Mouse (Mus musculus) liver, embryonic 16.5 days (tissue): ENCODE data around the gene Usp12. TPM values are rescaled to one million over a fixed set of nuclear protein-coding genes. Genes with fewer than 3 reads are reported as not detected.

Experiments used
- ATAC-seq: fragments of 200-750 bp; cut with Nextera tagmentation; 2 replicates; pipeline ENCODE4 v1.8.0; 2017; ENCODE audit warnings: low read depth, mild to moderate bottlenecking, moderate number of reproducible peaks, moderate library complexity
- H3K27ac ChIP-seq: fragments of 300-500 bp; sonication (generic); 2 replicates; pipeline ENCODE4 v1.5.1; 2014; ENCODE audit warnings: mild to moderate bottlenecking, low read length
- H3K27me3 ChIP-seq: fragments of 300-500 bp; sonication (generic); 2 replicates; pipeline ENCODE4 v1.6.1; 2014; ENCODE audit warnings: low read depth, low read length, mixed read lengths; ENCODE audit not compliant: control insufficient read depth, insufficient read depth
- H3K36me3 ChIP-seq: fragments of 300-500 bp; sonication (generic); 2 replicates; pipeline ENCODE4 v1.6.1; 2014; ENCODE audit warnings: mild to moderate bottlenecking; ENCODE audit not compliant: control insufficient read depth, insufficient read depth
- H3K4me1 ChIP-seq: fragments of 300-500 bp; sonication (generic); 2 replicates; pipeline ENCODE4 v1.6.1; 2014; ENCODE audit warnings: low read depth, low read length, mixed read lengths; ENCODE audit not compliant: control insufficient read depth
- H3K4me2 ChIP-seq: fragments of 300-500 bp; sonication (generic); 2 replicates; pipeline ENCODE4 v1.6.1; 2014; ENCODE audit warnings: low read depth, low read length, mixed read lengths
- H3K4me3 ChIP-seq: fragments of 300-500 bp; sonication (generic); 2 replicates; pipeline ENCODE4 v1.5.1; 2014; ENCODE audit warnings: low read depth, mild to moderate bottlenecking, low read length
- H3K9ac ChIP-seq: fragments of 300-500 bp; sonication (generic); 2 replicates; pipeline ENCODE4 v1.6.1; 2014; ENCODE audit warnings: low read depth, low read length
- H3K9me3 ChIP-seq: fragments of 300-500 bp; sonication (generic); replicated peaks from 2 replicates; pipeline ENCODE4 v1.6.1; 2016; ENCODE audit warnings: low read length; ENCODE audit not compliant: control insufficient read depth
- WGBS: fragments of 180-500 bp; shearing (Covaris S2); extraction: QIAGEN DNeasy Blood & Tissue Kit; methylation state at CpG from one replicate; pipeline ENCODE4 v1.1.7; 2014; ENCODE audit not compliant: insufficient replicate concordance; 5-methylcytosine and 5-hydroxymethylcytosine counted together
- polyA plus RNA-seq: library from polyadenylated mRNA; unstranded; fragments of >200 nt; fragmentation: Nextera tagmentation; extraction: Ambion mirVana; gene quantifications from 2 replicates; pipeline ENCODE4 v1.2.1, GENCODE M21; 2015

Gene Usp12
- polyA plus RNA-seq, 1 experiment from 2014 or later, result 8.1 TPM

GRCm38 (mm10) chr5:146790944-146791343 lies 3.9 kb downstream of the Usp12 start:
- H3K4me2 ChIP-seq, result no peak overlapping the region
- no peak overlapping the region for H3K4me3 ChIP-seq
- no peaks in the 10 kb centered on the region for H3K9me3 ChIP-seq
- 74% methylated on average over 8 of the region's 8 CpGs for whole genome bisulfite sequencing
- H3K27ac ChIP-seq, result no peak overlapping the region
- no peaks in the 10 kb centered on the region for H3K27me3 ChIP-seq
- H3K9ac ChIP-seq, result no peak overlapping the region
- no peaks in the 10 kb centered on the region for H3K36me3 ChIP-seq
- H3K4me1 ChIP-seq, result peaks cover 34% of the 10 kb centered on the region
- no peak for ATAC-seq

- H3K27me3 ChIP-seq, result no peaks in the 10 kb centered on the region
- WGBS, result 29% methylated on average over 9 of the region's 9 CpGs
- H3K4me1 ChIP-seq, result peaks cover 29% of the 10 kb centered on the region
- ATAC-seq, result no peak
- no peaks in the 10 kb centered on the region for H3K36me3 ChIP-seq
- H3K4me2 ChIP-seq, result no peak overlapping the region
- no peak overlapping the region for H3K27ac ChIP-seq
- no peak overlapping the region for H3K4me3 ChIP-seq
- no peak overlapping the region for H3K9ac ChIP-seq
- H3K9me3 ChIP-seq, result no peaks in the 10 kb centered on the region
Measured at GRCm38 (mm10) chr5:146789413-146789812, 5.4 kb downstream of the Usp12 start.

- ATAC-seq, result no peak
- H3K27ac ChIP-seq, result no peak overlapping the region
- H3K27me3 ChIP-seq, result no peaks in the 10 kb centered on the region
- H3K4me3 ChIP-seq, result no peak overlapping the region
- WGBS, result 61% methylated on average over 8 of the region's 8 CpGs
- no peaks in the 10 kb centered on the region for H3K9me3 ChIP-seq
- no peak overlapping the region for H3K4me2 ChIP-seq
- H3K4me1 ChIP-seq, result peaks cover 17% of the 10 kb centered on the region
- no peaks in the 10 kb centered on the region; the same call in 1 of the 2 replicates for H3K36me3 ChIP-seq
- H3K9ac ChIP-seq, result no peak overlapping the region
Measured at GRCm38 (mm10) chr5:146786123-146786522, 8.7 kb downstream of the Usp12 start.

- H3K4me2 ChIP-seq, result no peak overlapping the region
- no peak for ATAC-seq
- no peaks in the 10 kb centered on the region for H3K9me3 ChIP-seq
- peaks cover 20% of the 10 kb centered on the region for H3K4me1 ChIP-seq
- no peaks in the 10 kb centered on the region for H3K27me3 ChIP-seq
- no peaks in the 10 kb centered on the region; the same call in 1 of the 2 replicates for H3K36me3 ChIP-seq
- 76% methylated on average over 10 of the region's 10 CpGs for WGBS
- H3K9ac ChIP-seq, result no peak overlapping the region
- no peak overlapping the region for H3K4me3 ChIP-seq
- H3K27ac ChIP-seq, result no peak overlapping the region
Measured at GRCm38 (mm10) chr5:146783891-146784290, 10.9 kb downstream of the Usp12 start.

- no peak overlapping the region for H3K4me2 ChIP-seq
- H3K9me3 ChIP-seq, result no peaks in the 10 kb centered on the region
- H3K9ac ChIP-seq, result no peak overlapping the region
- H3K27me3 ChIP-seq, result no peaks in the 10 kb centered on the region
- no peaks in the 10 kb centered on the region; the same call in 1 of the 2 replicates for H3K36me3 ChIP-seq
- no peak for ATAC-seq
- H3K4me1 ChIP-seq, result peaks cover 20% of the 10 kb centered on the region
- no peak overlapping the region for H3K4me3 ChIP-seq
- H3K27ac ChIP-seq, result no peak overlapping the region
- 74% methylated on average over 10 of the region's 10 CpGs for WGBS
Measured at GRCm38 (mm10) chr5:146783300-146783699, 11.5 kb downstream of the Usp12 start.

- Histone ChIP-seq H3K4me1 (peaks cover 29% of the 10 kb centered on the region), H3K4me3 (no peak overlapping the region), H3K27ac (no peak overlapping the region), H3K36me3 (no peaks in the 10 kb centered on the region; the same call in 1 of the 2 replicates), H3K9me3 (no peaks in the 10 kb centered on the region), H3K9ac (no peak overlapping the region), H3K27me3 (no peaks in the 10 kb centered on the region), H3K4me2 (no peak overlapping the region)
- 48% methylated on average over 9 of the region's 9 CpGs for WGBS
- no peak for ATAC-seq
Measured at GRCm38 (mm10) chr5:146781663-146782062, 13.1 kb downstream of the Usp12 start.

- ATAC-seq, result peak; percentile 79
- no peaks in the 10 kb centered on the region; the same call in 1 of the 2 replicates for H3K36me3 ChIP-seq
- H3K27ac ChIP-seq, result peak overlapping the region; percentile 25; the same call in 1 of the 2 replicates
- peaks cover 29% of the 10 kb centered on the region for H3K4me1 ChIP-seq
- H3K4me3 ChIP-seq, result no peak overlapping the region
- H3K9me3 ChIP-seq, result no peaks in the 10 kb centered on the region
- no peak overlapping the region for H3K4me2 ChIP-seq
- no peak overlapping the region for H3K9ac ChIP-seq
- 51% methylated on average over 5 of the region's 5 CpGs for WGBS
- no peaks in the 10 kb centered on the region for H3K27me3 ChIP-seq
Measured at GRCm38 (mm10) chr5:146779931-146780330, 14.9 kb downstream of the Usp12 start.

GRCm38 (mm10) chr5:146776988-146777639 lies 17.7 kb downstream of the Usp12 start:
- Histone ChIP-seq H3K36me3 (no peaks in the 10 kb centered on the region), H3K4me1 (peaks cover 26% of the 10 kb centered on the region), H3K27ac (peak overlapping the region; percentile 26; the same call in 1 of the 2 replicates), H3K4me3 (no peak overlapping the region), H3K27me3 (no peaks in the 10 kb centered on the region), H3K9me3 (no peaks in the 10 kb centered on the region), H3K9ac (no peak overlapping the region), H3K4me2 (no peak overlapping the region)
- WGBS, result 49% methylated on average over 13 of the region's 13 CpGs
- no peak for ATAC-seq

GRCm38 (mm10) chr5:146771982-146772381 lies 22.8 kb downstream of the Usp12 start:
- no peaks in the 10 kb centered on the region for H3K9me3 ChIP-seq
- no peak overlapping the region for H3K4me2 ChIP-seq
- ATAC-seq, result no peak
- H3K27ac ChIP-seq, result no peak overlapping the region
- H3K27me3 ChIP-seq, result no peaks in the 10 kb centered on the region
- H3K4me3 ChIP-seq, result no peak overlapping the region
- no peaks in the 10 kb centered on the region for H3K36me3 ChIP-seq
- H3K9ac ChIP-seq, result no peak overlapping the region
- peaks cover 6% of the 10 kb centered on the region for H3K4me1 ChIP-seq
- 22% methylated on average over 11 of the region's 11 CpGs for WGBS
